Mouse (Mus musculus) midbrain, embryonic 14.5 days (tissue): ENCODE measurements around the gene Hexim2. TPM values are rescaled to one million over a fixed set of nuclear protein-coding genes. Genes with fewer than 3 reads are reported as not detected.
A peak's percentile ranks its signal among the peaks of the same experiment; 100 is the strongest.

Experiments used
- ATAC-seq: fragments of 200-750 bp; cut with Nextera tagmentation; 2 replicates; pipeline ENCODE4 v1.8.0; 2017; ENCODE audit warnings: moderate number of reproducible peaks, moderate library complexity; ENCODE audit not compliant: low FRiP score, low TSS enrichment
- DNase-seq: peaks from one replicate; pipeline ENCODE4 v3.0.0-alpha.2; 2015
- H3K27ac ChIP-seq: fragments of 300-500 bp; sonication (generic); replicated peaks from 2 replicates; pipeline ENCODE4 v1.5.1; 2014; ENCODE audit warnings: mild to moderate bottlenecking, low read depth, low read length, moderate library complexity
- H3K27me3 ChIP-seq: fragments of 300-500 bp; sonication (generic); 2 replicates; pipeline ENCODE4 v1.6.1; 2014; ENCODE audit warnings: low read length, control low read depth, mixed read lengths; ENCODE audit not compliant: control insufficient read depth, insufficient read depth
- H3K36me3 ChIP-seq: fragments of 300-500 bp; sonication (generic); 2 replicates; pipeline ENCODE4 v1.6.1; 2014; ENCODE audit warnings: low read length, control low read depth; ENCODE audit not compliant: control insufficient read depth, insufficient read depth
- H3K4me1 ChIP-seq: fragments of 300-500 bp; sonication (generic); 2 replicates; pipeline ENCODE4 v1.6.1; 2014; ENCODE audit warnings: mild to moderate bottlenecking, antibody characterized with exemption, low read length, control low read depth; ENCODE audit not compliant: control insufficient read depth, insufficient read depth
- H3K4me2 ChIP-seq: fragments of 300-500 bp; sonication (generic); 2 replicates; pipeline ENCODE4 v1.6.1; 2014; ENCODE audit warnings: mild to moderate bottlenecking, low read length, moderate library complexity
- H3K4me3 ChIP-seq: fragments of 300-500 bp; sonication (generic); replicated peaks from 2 replicates; pipeline ENCODE4 v1.5.1; 2014; ENCODE audit warnings: low read depth, low read length
- H3K9ac ChIP-seq: fragments of 300-500 bp; sonication (generic); replicated peaks from 2 replicates; pipeline ENCODE4 v1.6.1; 2014; ENCODE audit warnings: mild to moderate bottlenecking, low read length, moderate library complexity
- H3K9me3 ChIP-seq: fragments of 300-500 bp; sonication (generic); 2 replicates; pipeline ENCODE4 v1.6.1; 2016; ENCODE audit warnings: low read length, control low read depth, mixed read lengths; ENCODE audit not compliant: control insufficient read depth
- WGBS: fragments of 180-500 bp; shearing (Covaris S2); extraction: QIAGEN DNeasy Blood & Tissue Kit; methylation state at CpG from one replicate; pipeline ENCODE4 v1.1.7; 2014; 5-methylcytosine and 5-hydroxymethylcytosine counted together
- polyA plus RNA-seq: library from polyadenylated mRNA; unstranded; fragments of >200 nt; fragmentation: Nextera tagmentation; extraction: Ambion mirVana; gene quantifications from 2 replicates; pipeline ENCODE4 v1.2.1, GENCODE M21; 2014

Hexim2 gene
- polyA plus RNA-seq, 1 experiment from 2014 or later: 22.9 TPM

GRCm38 (mm10) chr11:103132576-103133455 is 587 bp downstream of the Hexim2 start:
- peak overlapping the region; percentile 90 for H3K4me2 ChIP-seq
- H3K4me1 ChIP-seq: peaks cover 38% of the 10 kb centered on the region
- DNase-seq: peak; percentile 100
- H3K9ac ChIP-seq: peak overlapping the region; percentile 100
- WGBS: under 1% methylated on average over 58 of the region's 58 CpGs
- peak overlapping the region; percentile 96 for H3K4me3 ChIP-seq
- no peaks in the 10 kb centered on the region for H3K36me3 ChIP-seq
- H3K27ac ChIP-seq: peak overlapping the region; percentile 98
- peak; percentile 93 for ATAC-seq
- no peaks in the 10 kb centered on the region for H3K27me3 ChIP-seq
- no peaks in the 10 kb centered on the region for H3K9me3 ChIP-seq

GRCm38 (mm10) chr11:103133456-103134185 is 1.4 kb downstream of the Hexim2 start:
- ATAC-seq (no peak), DNase-seq (no peak)
- Histone ChIP-seq H3K27ac (peak overlapping the region; percentile 80), H3K9ac (peak overlapping the region; percentile 52), H3K4me3 (peak overlapping the region; percentile 28), H3K36me3 (peaks cover 2% of the 10 kb centered on the region), H3K27me3 (no peaks in the 10 kb centered on the region), H3K4me1 (peaks cover 38% of the 10 kb centered on the region), H3K9me3 (no peaks in the 10 kb centered on the region), H3K4me2 (peak overlapping the region; percentile 61)
- WGBS: 49% methylated on average over 6 of the region's 6 CpGs

GRCm38 (mm10) chr11:103134221-103134620 is 2.0 kb downstream of the Hexim2 start:
- DNase-seq: no peak
- no peak for ATAC-seq
- H3K4me2 ChIP-seq: peak overlapping the region; percentile 61
- peak overlapping the region; percentile 80; the same call in 1 of the 2 replicates for H3K27ac ChIP-seq
- no peaks in the 10 kb centered on the region for H3K27me3 ChIP-seq
- no peak overlapping the region for H3K9ac ChIP-seq
- H3K4me1 ChIP-seq: peaks cover 38% of the 10 kb centered on the region
- no peaks in the 10 kb centered on the region for H3K9me3 ChIP-seq
- H3K36me3 ChIP-seq: peaks cover 8% of the 10 kb centered on the region
- 82% methylated on average over 3 of the region's 3 CpGs for WGBS
- H3K4me3 ChIP-seq: no peak overlapping the region

- ATAC-seq: no peak
- no peaks in the 10 kb centered on the region for H3K9me3 ChIP-seq
- H3K27ac ChIP-seq: no peak overlapping the region
- DNase-seq: no peak
- H3K4me2 ChIP-seq: no peak overlapping the region
- no peaks in the 10 kb centered on the region for H3K27me3 ChIP-seq
- H3K36me3 ChIP-seq: peaks cover 11% of the 10 kb centered on the region
- 90% methylated on average over 8 of the region's 8 CpGs for WGBS
- H3K9ac ChIP-seq: no peak overlapping the region
- H3K4me1 ChIP-seq: peaks cover 29% of the 10 kb centered on the region
- H3K4me3 ChIP-seq: no peak overlapping the region
Measured at GRCm38 (mm10) chr11:103136039-103136577, 3.9 kb downstream of the Hexim2 start.

GRCm38 (mm10) chr11:103139951-103140762 is 7.9 kb downstream of the Hexim2 start:
- H3K27ac ChIP-seq: no peak overlapping the region
- 0 out of 2 replicates have a peak overlapping the region, but pooled peaks have one; percentile 3 for H3K9ac ChIP-seq
- DNase-seq (no peak), ATAC-seq (no peak)
- H3K36me3 ChIP-seq: peaks cover 11% of the 10 kb centered on the region
- H3K27me3 ChIP-seq: no peaks in the 10 kb centered on the region
- 85% methylated on average over 14 of the region's 14 CpGs for WGBS
- H3K4me2 ChIP-seq: no peak overlapping the region
- no peaks in the 10 kb centered on the region for H3K9me3 ChIP-seq
- H3K4me3 ChIP-seq: no peak overlapping the region
- peaks cover 11% of the 10 kb centered on the region for H3K4me1 ChIP-seq

- Histone ChIP-seq H3K9me3 (no peaks in the 10 kb centered on the region), H3K9ac (0 out of 2 replicates have a peak overlapping the region, but pooled peaks have one; percentile 3), H3K27ac (no peak overlapping the region), H3K27me3 (no peaks in the 10 kb centered on the region), H3K4me3 (no peak overlapping the region), H3K4me2 (no peak overlapping the region), H3K4me1 (peaks cover 7% of the 10 kb centered on the region), H3K36me3 (peaks cover 11% of the 10 kb centered on the region)
- no peak for ATAC-seq
- no peak for DNase-seq
- WGBS: 61% methylated on average over 6 of the region's 6 CpGs
Measured at GRCm38 (mm10) chr11:103140763-103141100, 8.5 kb downstream of the Hexim2 start.

- H3K9ac ChIP-seq: peak overlapping the region; percentile 1; the same call in 1 of the 2 replicates
- DNase-seq (no peak), ATAC-seq (no peak)
- no peak overlapping the region for H3K4me3 ChIP-seq
- H3K4me2 ChIP-seq: 0 out of 2 replicates have a peak overlapping the region, but pooled peaks have one; percentile 1
- peak overlapping the region; percentile 86 for H3K27ac ChIP-seq
- peaks cover 7% of the 10 kb centered on the region for H3K4me1 ChIP-seq
- peaks cover 11% of the 10 kb centered on the region for H3K36me3 ChIP-seq
- no peaks in the 10 kb centered on the region for H3K9me3 ChIP-seq
- WGBS: 28% methylated on average over 11 of the region's 11 CpGs
- H3K27me3 ChIP-seq: no peaks in the 10 kb centered on the region
Measured at GRCm38 (mm10) chr11:103141101-103141943, 9.1 kb downstream of the Hexim2 start.
